Mouse (Mus musculus): ENCODE data around the gene Hic1. TPM values are rescaled to one million over a fixed set of nuclear protein-coding genes. Genes with fewer than 3 reads are reported as not detected.

The Hic1 gene
- polyA plus RNA-seq, 1 experiment, result 0.02 TPM

- Histone ChIP-seq H3K4me3 (ENCODE audit: insufficient read depth, poor library complexity, severe bottlenecking) (no peak overlapping the region), H3K79me2 (ENCODE audit: control insufficient read depth, insufficient read depth) (no peaks in the 10 kb centered on the region), H3K36me3 (ENCODE audit: control insufficient read depth, insufficient read depth) (no peaks in the 10 kb centered on the region), H3ac (ENCODE audit: control insufficient read depth, insufficient read length, low read depth) (no peak overlapping the region), H3K27me3 (ENCODE audit: control insufficient read depth, insufficient read depth, insufficient read length) (no peaks in the 10 kb centered on the region), H3K79me3 (ENCODE audit: low read depth) (no peaks in the 10 kb centered on the region)
- no peak for TF ChIP-seq CEBPB (IDR thresholded peaks at IDR 0.05; ENCODE audit: low read depth)
- no peak for TF ChIP-seq MAX (IDR thresholded peaks at IDR 0.05)
- TF ChIP-seq USF1 (IDR thresholded peaks at IDR 0.05; ENCODE audit: low read depth), result no peak
- no peak for TF ChIP-seq MYOG (IDR thresholded peaks at IDR 0.05; ENCODE audit: control insufficient read depth, extremely low read depth, insufficient read length)
- no peak for TF ChIP-seq MYOD1 (IDR thresholded peaks at IDR 0.05; ENCODE audit: control insufficient read depth, insufficient read length, low read depth)
- no peak for TF ChIP-seq CTCF (IDR thresholded peaks at IDR 0.05; ENCODE audit: control insufficient read depth, insufficient read depth, insufficient read length)
- no peak for TF ChIP-seq FOSL1 (IDR thresholded peaks at IDR 0.05; ENCODE audit: insufficient read depth, low read length, poor library complexity, severe bottlenecking)
Observed at GRCm38 (mm10) chr11:75131300-75131699, 38.0 kb downstream of the Hic1 start.

- Histone ChIP-seq H3K27me3 (ENCODE audit: control insufficient read depth, insufficient read depth, insufficient read length) (no peaks in the 10 kb centered on the region), H3ac (ENCODE audit: control insufficient read depth, insufficient read length, low read depth) (no peak overlapping the region), H3K36me3 (ENCODE audit: control insufficient read depth, insufficient read depth) (no peaks in the 10 kb centered on the region), H3K79me2 (ENCODE audit: control insufficient read depth, insufficient read depth) (no peaks in the 10 kb centered on the region), H3K4me3 (ENCODE audit: insufficient read depth, poor library complexity, severe bottlenecking) (no peak overlapping the region), H3K79me3 (ENCODE audit: low read depth) (no peaks in the 10 kb centered on the region)
- TF ChIP-seq FOSL1 (IDR thresholded peaks at IDR 0.05; ENCODE audit: insufficient read depth, low read length, poor library complexity, severe bottlenecking), result no peak
- no peak for TF ChIP-seq MYOD1 (IDR thresholded peaks at IDR 0.05; ENCODE audit: control insufficient read depth, insufficient read length, low read depth)
- TF ChIP-seq CEBPB (IDR thresholded peaks at IDR 0.05; ENCODE audit: low read depth), result no peak
- TF ChIP-seq USF1 (IDR thresholded peaks at IDR 0.05; ENCODE audit: low read depth), result no peak
- no peak for TF ChIP-seq MAX (IDR thresholded peaks at IDR 0.05)
- no peak for TF ChIP-seq MYOG (IDR thresholded peaks at IDR 0.05; ENCODE audit: control insufficient read depth, extremely low read depth, insufficient read length)
- no peak for TF ChIP-seq CTCF (IDR thresholded peaks at IDR 0.05; ENCODE audit: control insufficient read depth, insufficient read depth, insufficient read length)
Observed at GRCm38 (mm10) chr11:75129481-75129880, 39.8 kb downstream of the Hic1 start.

- Histone ChIP-seq H3K36me3 (ENCODE audit: control insufficient read depth, insufficient read depth) (no peaks in the 10 kb centered on the region), H3K79me3 (ENCODE audit: low read depth) (no peaks in the 10 kb centered on the region), H3K27me3 (ENCODE audit: control insufficient read depth, insufficient read depth, insufficient read length) (no peaks in the 10 kb centered on the region), H3K4me3 (ENCODE audit: insufficient read depth, poor library complexity, severe bottlenecking) (no peak overlapping the region), H3K79me2 (ENCODE audit: control insufficient read depth, insufficient read depth) (no peaks in the 10 kb centered on the region), H3ac (ENCODE audit: control insufficient read depth, insufficient read length, low read depth) (no peak overlapping the region)
- TF ChIP-seq USF1 (IDR thresholded peaks at IDR 0.05; ENCODE audit: low read depth) (no peak), CEBPB (IDR thresholded peaks at IDR 0.05; ENCODE audit: low read depth) (no peak), MAX (IDR thresholded peaks at IDR 0.05) (no peak), CTCF (IDR thresholded peaks at IDR 0.05; ENCODE audit: control insufficient read depth, insufficient read depth, insufficient read length) (no peak), MYOG (IDR thresholded peaks at IDR 0.05; ENCODE audit: control insufficient read depth, extremely low read depth, insufficient read length) (no peak), FOSL1 (IDR thresholded peaks at IDR 0.05; ENCODE audit: insufficient read depth, low read length, poor library complexity, severe bottlenecking) (no peak), MYOD1 (IDR thresholded peaks at IDR 0.05; ENCODE audit: control insufficient read depth, insufficient read length, low read depth) (no peak)
Observed at GRCm38 (mm10) chr11:75126384-75126783, 42.9 kb downstream of the Hic1 start.

DNA sequence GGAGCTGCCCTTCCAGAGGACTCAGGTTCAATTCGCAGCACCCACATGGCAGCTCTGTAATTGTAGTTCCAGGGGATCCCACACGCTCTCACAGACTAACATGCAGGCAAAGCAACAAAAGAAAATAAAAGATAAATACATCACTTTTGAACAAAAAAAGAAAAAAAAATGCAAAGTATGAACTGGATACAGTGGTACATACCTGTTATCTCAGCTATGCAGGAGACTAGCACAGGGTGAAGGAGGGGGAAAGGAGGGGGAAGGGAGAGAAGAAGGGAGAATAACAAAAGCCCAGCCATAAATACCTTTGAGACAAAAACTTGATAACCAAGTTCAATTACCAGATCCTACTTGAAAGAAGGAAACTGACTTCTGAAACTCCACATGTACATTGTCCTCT lies 44.9 kb downstream of the Hic1 start:
- H3K79me2 ChIP-seq (ENCODE audit: control insufficient read depth, insufficient read depth), result no peaks in the 10 kb centered on the region
- H3K27me3 ChIP-seq (ENCODE audit: control insufficient read depth, insufficient read depth, insufficient read length), result no peaks in the 10 kb centered on the region
- TF ChIP-seq CTCF (IDR thresholded peaks at IDR 0.05; ENCODE audit: control insufficient read depth, insufficient read depth, insufficient read length) (no peak), MYOG (IDR thresholded peaks at IDR 0.05; ENCODE audit: control insufficient read depth, extremely low read depth, insufficient read length) (no peak), MAX (IDR thresholded peaks at IDR 0.05) (no peak), MYOD1 (IDR thresholded peaks at IDR 0.05; ENCODE audit: control insufficient read depth, insufficient read length, low read depth) (no peak), USF1 (IDR thresholded peaks at IDR 0.05; ENCODE audit: low read depth) (no peak), FOSL1 (IDR thresholded peaks at IDR 0.05; ENCODE audit: insufficient read depth, low read length, poor library complexity, severe bottlenecking) (no peak)

GRCm38 (mm10) chr11:75121348-75121747 lies 48.0 kb downstream of the Hic1 start:
- H3K27me3 ChIP-seq (ENCODE audit: control insufficient read depth, insufficient read depth, insufficient read length), result no peaks in the 10 kb centered on the region
- H3K79me3 ChIP-seq (ENCODE audit: low read depth), result no peaks in the 10 kb centered on the region
- no peaks in the 10 kb centered on the region for H3K36me3 ChIP-seq (ENCODE audit: control insufficient read depth, insufficient read depth)
- H3ac ChIP-seq (ENCODE audit: control insufficient read depth, insufficient read length, low read depth), result no peak overlapping the region
- TF ChIP-seq CTCF (IDR thresholded peaks at IDR 0.05; ENCODE audit: control insufficient read depth, insufficient read depth, insufficient read length) (no peak), FOSL1 (IDR thresholded peaks at IDR 0.05; ENCODE audit: insufficient read depth, low read length, poor library complexity, severe bottlenecking) (no peak), MAX (IDR thresholded peaks at IDR 0.05) (no peak), CEBPB (IDR thresholded peaks at IDR 0.05; ENCODE audit: low read depth) (no peak), MYOG (IDR thresholded peaks at IDR 0.05; ENCODE audit: control insufficient read depth, extremely low read depth, insufficient read length) (no peak), MYOD1 (IDR thresholded peaks at IDR 0.05; ENCODE audit: control insufficient read depth, insufficient read length, low read depth) (no peak), USF1 (IDR thresholded peaks at IDR 0.05; ENCODE audit: low read depth) (no peak)
- H3K4me3 ChIP-seq (ENCODE audit: insufficient read depth, poor library complexity, severe bottlenecking), result no peak overlapping the region
- H3K79me2 ChIP-seq (ENCODE audit: control insufficient read depth, insufficient read depth), result no peaks in the 10 kb centered on the region

More for the DNA sequence above, 44.9 kb downstream of the Hic1 start:
- Histone ChIP-seq H3K36me3 (ENCODE audit: control insufficient read depth, insufficient read depth) (no peaks in the 10 kb centered on the region), H3ac (ENCODE audit: control insufficient read depth, insufficient read length, low read depth) (no peak overlapping the region), H3K79me3 (ENCODE audit: low read depth) (no peaks in the 10 kb centered on the region), H3K4me3 (ENCODE audit: insufficient read depth, poor library complexity, severe bottlenecking) (no peak overlapping the region)

DNA sequence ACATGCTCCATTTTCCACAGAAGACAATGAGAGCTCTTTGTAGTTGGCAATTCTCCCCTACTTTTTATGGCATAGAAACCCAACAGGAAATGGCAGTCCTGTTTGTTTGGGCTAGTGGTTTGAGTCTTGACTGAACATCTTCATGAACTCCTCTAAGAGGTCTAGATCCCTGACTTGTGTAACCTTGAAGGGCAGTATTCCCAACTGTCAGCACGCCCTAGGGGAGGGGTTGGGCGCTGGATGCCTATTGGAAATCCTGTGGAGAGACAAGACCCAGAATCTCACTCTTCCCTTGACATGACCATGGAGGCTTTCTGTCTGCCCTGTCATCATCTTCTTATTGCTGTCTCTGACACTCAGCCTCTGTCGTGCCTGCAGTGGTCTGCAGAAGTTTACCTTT lies 49.5 kb downstream of the Hic1 start:
- no peak for TF ChIP-seq MAX (IDR thresholded peaks at IDR 0.05)
- no peak for TF ChIP-seq USF1 (IDR thresholded peaks at IDR 0.05; ENCODE audit: low read depth)
- TF ChIP-seq CTCF (IDR thresholded peaks at IDR 0.05; ENCODE audit: control insufficient read depth, insufficient read depth, insufficient read length), result no peak
- no peak for TF ChIP-seq CEBPB (IDR thresholded peaks at IDR 0.05; ENCODE audit: low read depth)
- no peak for TF ChIP-seq MYOG (IDR thresholded peaks at IDR 0.05; ENCODE audit: control insufficient read depth, extremely low read depth, insufficient read length)
- no peak for TF ChIP-seq FOSL1 (IDR thresholded peaks at IDR 0.05; ENCODE audit: insufficient read depth, low read length, poor library complexity, severe bottlenecking)
- TF ChIP-seq MYOD1 (IDR thresholded peaks at IDR 0.05; ENCODE audit: control insufficient read depth, insufficient read length, low read depth), result no peak

More for the DNA sequence above, 49.5 kb downstream of the Hic1 start:
- Histone ChIP-seq H3K4me3 (ENCODE audit: insufficient read depth, poor library complexity, severe bottlenecking) (no peak overlapping the region), H3K27me3 (ENCODE audit: control insufficient read depth, insufficient read depth, insufficient read length) (no peaks in the 10 kb centered on the region), H3K36me3 (ENCODE audit: control insufficient read depth, insufficient read depth) (no peaks in the 10 kb centered on the region), H3K79me2 (ENCODE audit: control insufficient read depth, insufficient read depth) (no peaks in the 10 kb centered on the region), H3K79me3 (ENCODE audit: low read depth) (no peaks in the 10 kb centered on the region), H3ac (ENCODE audit: control insufficient read depth, insufficient read length, low read depth) (no peak overlapping the region)

All from C2C12 (cell line).